Mouse (Mus musculus) gastrocnemius, adult 2 months (tissue): ENCODE results near the gene Endov. TPM values are rescaled to one million over a fixed set of nuclear protein-coding genes. Genes with fewer than 3 reads are reported as not detected.

ENCODE experiments used
- DNase-seq: peaks from one replicate; pipeline ENCODE4 v3.0.0; 2022
- H3K27ac ChIP-seq: fragments of 200-600 bp; 2 replicates; pipeline ENCODE4 v1.8.1; 2022; ENCODE audit warnings: mild to moderate bottlenecking
- H3K4me3 ChIP-seq: fragments of 200-600 bp; 2 replicates; pipeline ENCODE4 v1.8.1; 2022; ENCODE audit warnings: mild to moderate bottlenecking, moderate library complexity
- CTCF ChIP-seq: fragments of 200-600 bp; IDR thresholded peaks from 2 replicates; pipeline ENCODE4 v1.8.1; 2022; ENCODE audit warnings: antibody characterized with exemption, mild to moderate bottlenecking, moderate library complexity
- intact Hi-C: fragments of 180-260 bp; cut with DNase I; formaldehyde crosslinking; loops from one replicate; pipeline ENCODE4 v1.15.1; 2025
- total RNA-seq, 2 experiments: library from RNA; stranded (reverse); gene quantifications; 2 replicates each; pipeline ENCODE4 v1.2.3; 2021

Endov gene
- total RNA-seq, 2 experiments from 2014 or later = 4.3 to 4.5 TPM

- no peak for TF ChIP-seq CTCF
- Histone ChIP-seq H3K4me3 (no peak overlapping the region), H3K27ac (no peak overlapping the region)
- DNase-seq = no peak
- intact Hi-C loops = no loop called here
Observed at GRCm38 (mm10) chr11:119521920-119522710, 31.0 kb downstream of the Endov start.

- DNase-seq = peak; percentile 44
- no peak overlapping the region for H3K27ac ChIP-seq
- intact Hi-C loops = no loop called here
- TF ChIP-seq CTCF = no peak
- H3K4me3 ChIP-seq = no peak overlapping the region
Observed at GRCm38 (mm10) chr11:119522779-119523178, 31.6 kb downstream of the Endov start.

GRCm38 (mm10) chr11:119523392-119523791, 32.2 kb downstream of the Endov start:
- TF ChIP-seq CTCF = no peak
- H3K27ac ChIP-seq = no peak overlapping the region
- intact Hi-C loops = no loop called here
- no peak for DNase-seq
- H3K4me3 ChIP-seq = no peak overlapping the region

- peak; percentile 89 for DNase-seq
- Histone ChIP-seq H3K4me3 (peak overlapping the region; percentile 79), H3K27ac (peak overlapping the region; percentile 53; the same call in 1 of the 2 replicates)
- intact Hi-C loops = no loop called here
- no peak for TF ChIP-seq CTCF
Observed at GRCm38 (mm10) chr11:119524545-119524949, 33.4 kb downstream of the Endov start.

GRCm38 (mm10) chr11:119526068-119526966, 35.2 kb downstream of the Endov start:
- no peak overlapping the region for H3K4me3 ChIP-seq
- no peak overlapping the region for H3K27ac ChIP-seq
- TF ChIP-seq CTCF = no peak
- intact Hi-C loops = no loop called here
- no peak for DNase-seq

GRCm38 (mm10) chr11:119528930-119529329, 37.8 kb downstream of the Endov start:
- Histone ChIP-seq H3K27ac (no peak overlapping the region), H3K4me3 (no peak overlapping the region)
- TF ChIP-seq CTCF = no peak
- intact Hi-C loops = no loop called here
- no peak for DNase-seq

GRCm38 (mm10) chr11:119532460-119532859, 41.3 kb downstream of the Endov start:
- no peak overlapping the region for H3K27ac ChIP-seq
- no peak for DNase-seq
- no peak for TF ChIP-seq CTCF
- intact Hi-C loops = no loop called here
- no peak overlapping the region for H3K4me3 ChIP-seq

GRCm38 (mm10) chr11:119533745-119534144, 42.6 kb downstream of the Endov start:
- no peak for TF ChIP-seq CTCF
- intact Hi-C loops = no loop called here
- DNase-seq = no peak
- H3K27ac ChIP-seq = no peak overlapping the region
- no peak overlapping the region for H3K4me3 ChIP-seq

GRCm38 (mm10) chr11:119539944-119540343, 48.8 kb downstream of the Endov start:
- no peak for DNase-seq
- Histone ChIP-seq H3K27ac (no peak overlapping the region), H3K4me3 (no peak overlapping the region)
- intact Hi-C loops = no loop called here
- TF ChIP-seq CTCF = no peak

- Histone ChIP-seq H3K27ac (no peak overlapping the region), H3K4me3 (no peak overlapping the region)
- no peak for DNase-seq
- no peak for TF ChIP-seq CTCF
- intact Hi-C loops = no loop called here
Observed at GRCm38 (mm10) chr11:119540560-119540959, 49.4 kb downstream of the Endov start.

GRCm38 (mm10) chr11:119541082-119541481, 49.9 kb downstream of the Endov start:
- intact Hi-C loops = no loop called here

GRCm38 (mm10) chr11:119542371-119542770, 51.2 kb downstream of the Endov start:
- intact Hi-C loops = no loop called here
- peak; percentile 6; the same call in 1 of the 2 replicates for TF ChIP-seq CTCF

More at GRCm38 (mm10) chr11:119541082-119541481, 49.9 kb downstream of the Endov start:
- Histone ChIP-seq H3K27ac (no peak overlapping the region), H3K4me3 (no peak overlapping the region)
- TF ChIP-seq CTCF = no peak
- DNase-seq = no peak

GRCm38 (mm10) chr11:119542886-119543285, 51.7 kb downstream of the Endov start:
- TF ChIP-seq CTCF = no peak
- no peak overlapping the region for H3K27ac ChIP-seq
- intact Hi-C loops = no loop called here
- no peak for DNase-seq
- H3K4me3 ChIP-seq = no peak overlapping the region

More at GRCm38 (mm10) chr11:119542371-119542770, 51.2 kb downstream of the Endov start:
- no peak overlapping the region for H3K27ac ChIP-seq
- H3K4me3 ChIP-seq = no peak overlapping the region
- no peak for DNase-seq
